Comparison of ENCODE assay signal across 18 mouse cellular contexts in the genomic region with DNA sequence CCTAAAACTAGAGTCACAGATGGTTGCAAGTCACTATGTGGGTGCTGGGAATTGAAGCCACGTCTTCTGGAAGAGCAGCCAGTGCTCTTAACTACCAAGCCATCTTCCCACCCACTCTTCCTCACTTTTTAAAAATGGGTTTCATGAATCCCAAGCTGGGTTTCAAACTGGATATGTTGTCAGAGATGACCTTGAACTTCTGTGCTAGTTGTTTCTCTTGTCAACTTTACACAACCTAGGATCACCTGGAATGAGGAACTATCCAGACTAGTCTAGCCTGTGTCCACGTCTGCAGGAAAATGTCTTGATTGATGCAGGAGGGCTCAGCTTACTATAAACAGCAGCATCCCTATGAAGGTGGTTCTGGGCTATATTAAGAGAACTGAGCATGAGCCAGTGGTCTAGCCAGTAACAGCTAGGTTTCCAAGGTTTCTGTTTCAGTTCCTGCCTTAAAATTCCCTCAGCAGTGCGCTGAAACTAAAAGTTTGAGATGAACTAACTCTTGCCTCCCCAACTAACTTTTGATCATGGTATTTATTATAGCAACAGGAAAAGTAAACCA. TPM values are rescaled to one million over a fixed set of nuclear protein-coding genes. Genes with fewer than 3 reads are reported as not detected.
DNase-seq lines count a peak whose midpoint lies in the region; ATAC-seq and TF ChIP-seq lines count a peak whose summit lies in the region.
"Had no signal": no experiment of that assay in that cellular context is flagged by ENCODE, and none has a peak within 500 bp of the region (broad histone marks: within the 10 kb centered on the region; RNA-seq: fewer than 3 reads in every experiment).

No protein-coding gene starts in this region.

- no peak overlapping the region for H3K9ac ChIP-seq in liver, adult 2 months (ENCODE audit: low read depth, low read length)
- H3K9ac ChIP-seq in liver, postnatal 0 days (replicated peaks), result no peak overlapping the region
- H3K9ac ChIP-seq: embryonic facial prominence, embryonic 13.5 days; forebrain, embryonic 12.5 days; heart, embryonic 12.5 days; hindbrain, embryonic 15.5 days had no signal

- 39% methylated on average over 3 of the region's 3 CpGs for WGBS in liver, adult 2 months
- 64% methylated on average over 3 of the region's 3 CpGs for WGBS in liver, postnatal 0 days (ENCODE audit: insufficient replicate concordance)

- DNase-seq in liver, adult 2 months (ENCODE audit: extremely low read depth, low read depth, low spot score), result peak; percentile 57
- no peak for DNase-seq in liver
- DNase-seq in liver, postnatal 0 days, result no peak
- DNase-seq in splenic B cell, adult 2 months (ENCODE audit: low read depth, low spot score), result peak; percentile 13
- no peak for DNase-seq in frontal cortex, postnatal 25 days (ENCODE audit: low spot score in 2 of 2)
- DNase-seq: adrenal gland, postnatal 14 days; cerebellum, adult 11-12 months; cerebellum, adult 9-10 months; cerebellum, postnatal 25 days had no signal

- no peaks in the 10 kb centered on the region for H3K36me3 ChIP-seq in liver, adult 2 months (ENCODE audit: control insufficient read depth, insufficient read depth, low read length)
- H3K36me3 ChIP-seq in liver, postnatal 0 days (replicated peaks; ENCODE audit: insufficient read depth, low read length), result no peaks in the 10 kb centered on the region; the same call in 1 of the 2 replicates
- H3K36me3 ChIP-seq in splenic B cell, adult 2 months (ENCODE audit: control insufficient read depth, insufficient read depth, low read length, poor library complexity, severe bottlenecking), result peaks cover 1% of the 10 kb centered on the region; the same call in 1 of the 2 replicates
- H3K36me3 ChIP-seq: forebrain, embryonic 12.5 days; hindbrain, embryonic 15.5 days had no signal

- H3K79me2 ChIP-seq in liver, adult 2 months (ENCODE audit: control insufficient read depth, insufficient read depth, low read length), result peaks cover 43% of the 10 kb centered on the region

- H3K27ac ChIP-seq in liver, adult 2 months (replicated peaks; ENCODE audit: insufficient read depth, low read depth, low read length), result peak overlapping the region; percentile 3
- H3K27ac ChIP-seq in liver, postnatal 0 days (ENCODE audit: low read depth), result peak overlapping the region; percentile 46; the same call in 1 of the 2 replicates
- H3K27ac ChIP-seq: embryonic facial prominence, embryonic 13.5 days; forebrain, embryonic 12.5 days; hindbrain, embryonic 15.5 days had no signal

- TF ChIP-seq CTCF in liver, adult 2 months (IDR thresholded peaks at IDR 0.05; ENCODE audit: low read depth, low read length), result no peak
- no peak for TF ChIP-seq CTCF in liver, postnatal 0 days (IDR thresholded peaks at IDR 0.05; ENCODE audit: low read depth)

- TF ChIP-seq EP300 in liver, postnatal 0 days (IDR thresholded peaks at IDR 0.05; ENCODE audit: low read depth), result no peak

- no peak for TF ChIP-seq POLR2A in liver, adult 2 months (IDR thresholded peaks at IDR 0.05; ENCODE audit: extremely low read depth, insufficient read depth, low read length)

- peak; percentile 50 for ATAC-seq in common myeloid progenitor, adult 5-6 weeks (replicated peaks; ENCODE audit: low read depth, poor library complexity, severe bottlenecking)
- ATAC-seq in liver, postnatal 0 days, result 0 out of 2 replicates have a peak, but pooled peaks have one; percentile 20
- ATAC-seq: activated CD4-positive, CD25-positive, alpha-beta regulatory T cell, adult 4 months; forebrain, embryonic 16.5 days; Patski had no signal

- no peak overlapping the region for H3K4me2 ChIP-seq in liver, postnatal 0 days (ENCODE audit: low read depth, low read length)
- H3K4me2 ChIP-seq: embryonic facial prominence, embryonic 13.5 days; forebrain, embryonic 12.5 days; heart, embryonic 12.5 days; hindbrain, embryonic 15.5 days had no signal

- no peaks in the 10 kb centered on the region for H3K27me3 ChIP-seq in liver, adult 2 months (ENCODE audit: control insufficient read depth, insufficient read depth, low read length)
- H3K27me3 ChIP-seq in liver, postnatal 0 days (ENCODE audit: insufficient read depth, low read length), result no peaks in the 10 kb centered on the region
- H3K27me3 ChIP-seq in splenic B cell, adult 2 months (ENCODE audit: control insufficient read depth, insufficient read depth, low read length, poor library complexity, severe bottlenecking), result no peaks in the 10 kb centered on the region
- H3K27me3 ChIP-seq: CH12.LX; embryonic facial prominence, embryonic 13.5 days; forebrain, embryonic 12.5 days; heart, embryonic 12.5 days; hindbrain, embryonic 15.5 days; Patski had no signal

- H3K4me3 ChIP-seq in liver, adult 2 months (ENCODE audit: insufficient read depth, low read depth, low read length), result no peak overlapping the region
- H3K4me3 ChIP-seq in liver, postnatal 0 days (ENCODE audit: low read depth, low read length), result no peak overlapping the region
- H3K4me3 ChIP-seq: embryonic facial prominence, embryonic 13.5 days; forebrain, embryonic 12.5 days; heart, embryonic 12.5 days; hindbrain, embryonic 15.5 days had no signal

- peaks cover 29% of the 10 kb centered on the region for H3K4me1 ChIP-seq in liver, adult 2 months (ENCODE audit: control insufficient read depth, insufficient read depth, low read length)
- peaks cover 28% of the 10 kb centered on the region for H3K4me1 ChIP-seq in liver, postnatal 0 days (ENCODE audit: insufficient read depth)

- no peaks in the 10 kb centered on the region for H3K9me3 ChIP-seq in liver, postnatal 0 days (ENCODE audit: low read length)
- H3K9me3 ChIP-seq: embryonic facial prominence, embryonic 13.5 days; forebrain, embryonic 12.5 days; heart, embryonic 12.5 days; hindbrain, embryonic 15.5 days had no signal

RNA-seq across cellular contexts. Expression of a gene that starts 5.6 kb away (rescaled TPM):
- total RNA-seq in liver, adult 2 months (2014; rRNA removed), result 14.0 and 16.1 TPM in 2 replicates
- 5.2 and 6.7 TPM in 2 replicates for polyA plus RNA-seq in liver, adult 2 months (2012; rRNA removed)
- total RNA-seq in common myeloid progenitor, adult 5-6 weeks (2017), result 54.7 and 60.9 TPM in 2 replicates
- 7.0 and 8.6 TPM in 2 replicates for polyA plus RNA-seq in liver, postnatal 0 days (2015; fragmentation: Nextera tagmentation; extraction: Ambion mirVana)

RNA-seq across cellular contexts. Expression of a gene that starts 5.6 kb away (rescaled TPM):
- 27.8 and 29.4 TPM in 2 replicates for total RNA-seq in liver, adult 2 months (2014; rRNA removed)
- 77.9 and 89.6 TPM in 2 replicates for polyA plus RNA-seq in liver, adult 2 months (2012; rRNA removed)
- total RNA-seq in common myeloid progenitor, adult 5-6 weeks (2017), result 23.1 and 30.9 TPM in 2 replicates
- polyA plus RNA-seq in liver, postnatal 0 days (2015; fragmentation: Nextera tagmentation; extraction: Ambion mirVana), result 27.2 and 28.7 TPM in 2 replicates

RNA-seq across cellular contexts. Expression of a gene that starts 51.5 kb away (rescaled TPM):
- 3.9 and 6.6 TPM in 2 replicates for total RNA-seq in liver, adult 2 months (2014; rRNA removed)
- 22.4 and 26.3 TPM in 2 replicates for polyA plus RNA-seq in liver, adult 2 months (2012; rRNA removed)
- total RNA-seq in common myeloid progenitor, adult 5-6 weeks (2017), result 40.9 and 43.0 TPM in 2 replicates
- polyA plus RNA-seq in liver, postnatal 0 days (2015; fragmentation: Nextera tagmentation; extraction: Ambion mirVana), result 52.3 and 54.5 TPM in 2 replicates

Comparison
In these comparisons a context has a peak if more than half of its experiments do, and no peak if none do; other contexts are left out.
1. DNase-seq: peak in liver, adult 2 months (single experiment) and splenic B cell, adult 2 months (single experiment); none in liver (single experiment), liver, postnatal 0 days (single experiment) and frontal cortex, postnatal 25 days (0 of 2).